ENCODE assay signal across 29 mouse cellular contexts in genomic region chr10:42775450-42775849, GRCm38 (mm10). TPM values are rescaled to one million over a fixed set of nuclear protein-coding genes. Genes with fewer than 3 reads are reported as not detected.
A peak's percentile ranks its signal among the peaks of the same experiment; 100 is the strongest.
DNase-seq lines count a peak whose midpoint lies in the region; ATAC-seq and TF ChIP-seq lines count a peak whose summit lies in the region.
"Had no signal": no experiment of that assay in that cellular context is flagged by ENCODE, and none has a peak within 500 bp of the region (broad histone marks: within the 10 kb centered on the region; RNA-seq: fewer than 3 reads in every experiment).

No protein-coding gene starts in this region.

- no peak for DNase-seq in lung, embryonic 14.5 days
- no peak for DNase-seq in lung, adult 18-20 months
- no peak for DNase-seq in frontal cortex, postnatal 25 days (ENCODE audit: low spot score in 2 of 2)
- DNase-seq: adrenal gland, postnatal 10 days; B cell, adult 2 months; cerebellum, adult 11 months; cerebellum, adult 9-11 months; embryo, embryonic 11 days; heart, postnatal 10 days; kidney, postnatal 25 days; right cerebral cortex, postnatal 25 days; thymus, adult 18-20 months; thymus, postnatal 25 days had no signal

- no peak overlapping the region for H3K4me3 ChIP-seq in intestine, postnatal 0 days (ENCODE audit: low read depth, low read length)
- H3K4me3 ChIP-seq in intestine, embryonic 16.5 days (ENCODE audit: low read length), result no peak overlapping the region
- H3K4me3 ChIP-seq in lung, embryonic 14.5 days (ENCODE audit: low read depth, low read length), result no peak overlapping the region
- H3K4me3 ChIP-seq: embryonic facial prominence, embryonic 13.5 days; heart, embryonic 13.5 days; hindbrain, embryonic 10.5 days; hindbrain, embryonic 15.5 days; intestine, embryonic 15.5 days; limb, embryonic 10.5 days; limb, embryonic 15.5 days; midbrain, embryonic 10.5 days; midbrain, embryonic 15.5 days; neural tube, embryonic 15.5 days had no signal

- peak; percentile 33; the same call in 1 of the 2 replicates for TF ChIP-seq CTCF in intestine, postnatal 0 days (IDR thresholded peaks at IDR 0.05; ENCODE audit: low read depth)
- 0 out of 2 replicates have a peak, but pooled peaks have one; percentile 8 for TF ChIP-seq CTCF in lung, embryonic 14.5 days (IDR thresholded peaks at IDR 0.05; ENCODE audit: low read depth)

- ATAC-seq in intestine, postnatal 0 days, result no peak
- no peak for ATAC-seq in intestine, embryonic 16.5 days
- no peak for ATAC-seq in lung, embryonic 14.5 days (ENCODE audit: insufficient read depth)
- 0 out of 2 replicates have a peak, but pooled peaks have one; percentile 34 for ATAC-seq in megakaryocyte progenitor cell, adult 5-6 weeks (replicated peaks; ENCODE audit: poor library complexity)
- no peak for ATAC-seq in erythroid progenitor cell, adult 5-6 weeks (replicated peaks; ENCODE audit: low FRiP score, poor library complexity, severe bottlenecking)
- ATAC-seq: intestine, embryonic 15.5 days; midbrain, embryonic 15.5 days had no signal

- no peaks in the 10 kb centered on the region for H3K27me3 ChIP-seq in intestine, postnatal 0 days (replicated peaks; ENCODE audit: control insufficient read depth, insufficient read depth, low read length)
- H3K27me3 ChIP-seq in intestine, embryonic 16.5 days (replicated peaks; ENCODE audit: control insufficient read depth, insufficient read depth, low read length), result no peaks in the 10 kb centered on the region
- no peaks in the 10 kb centered on the region for H3K27me3 ChIP-seq in lung, embryonic 14.5 days (ENCODE audit: insufficient read depth, low read length)
- H3K27me3 ChIP-seq: embryonic facial prominence, embryonic 13.5 days; heart, embryonic 13.5 days; hindbrain, embryonic 15.5 days; intestine, embryonic 15.5 days; limb, embryonic 15.5 days; midbrain, embryonic 15.5 days; neural tube, embryonic 15.5 days had no signal

- no peaks in the 10 kb centered on the region for H3K9me3 ChIP-seq in intestine, postnatal 0 days (ENCODE audit: control insufficient read depth)
- no peaks in the 10 kb centered on the region for H3K9me3 ChIP-seq in intestine, embryonic 16.5 days (ENCODE audit: control insufficient read depth, low read length)
- no peaks in the 10 kb centered on the region for H3K9me3 ChIP-seq in lung, embryonic 14.5 days (ENCODE audit: low read depth, low read length)
- H3K9me3 ChIP-seq: embryonic facial prominence, embryonic 13.5 days; heart, embryonic 13.5 days; hindbrain, embryonic 10.5 days; hindbrain, embryonic 15.5 days; intestine, embryonic 15.5 days; limb, embryonic 10.5 days; limb, embryonic 15.5 days; midbrain, embryonic 10.5 days; midbrain, embryonic 15.5 days; neural tube, embryonic 15.5 days had no signal

- H3K27ac ChIP-seq in intestine, postnatal 0 days (ENCODE audit: low read depth, low read length), result no peak overlapping the region
- H3K27ac ChIP-seq in intestine, embryonic 16.5 days (ENCODE audit: low read length), result no peak overlapping the region
- H3K27ac ChIP-seq in lung, embryonic 14.5 days (ENCODE audit: low read depth), result no peak overlapping the region
- H3K27ac ChIP-seq: embryonic facial prominence, embryonic 13.5 days; heart, embryonic 13.5 days; hindbrain, embryonic 10.5 days; hindbrain, embryonic 15.5 days; intestine, embryonic 15.5 days; limb, embryonic 10.5 days; limb, embryonic 15.5 days; liver, embryonic 14.5 days; macrophage; midbrain, embryonic 10.5 days; midbrain, embryonic 15.5 days; neural tube, embryonic 15.5 days had no signal

- no peaks in the 10 kb centered on the region for H3K36me3 ChIP-seq in intestine, postnatal 0 days (ENCODE audit: control insufficient read depth, insufficient read depth)
- no peaks in the 10 kb centered on the region for H3K36me3 ChIP-seq in intestine, embryonic 16.5 days (ENCODE audit: control insufficient read depth, insufficient read depth, low read length)
- no peaks in the 10 kb centered on the region for H3K36me3 ChIP-seq in lung, embryonic 14.5 days (ENCODE audit: insufficient read depth)
- H3K36me3 ChIP-seq: embryonic facial prominence, embryonic 13.5 days; heart, embryonic 13.5 days; hindbrain, embryonic 10.5 days; hindbrain, embryonic 15.5 days; intestine, embryonic 15.5 days; limb, embryonic 10.5 days; limb, embryonic 15.5 days; midbrain, embryonic 15.5 days; neural tube, embryonic 15.5 days had no signal

- no peak overlapping the region for H3K9ac ChIP-seq in intestine, postnatal 0 days (ENCODE audit: low read depth, low read length)
- no peak overlapping the region for H3K9ac ChIP-seq in intestine, embryonic 16.5 days (ENCODE audit: low read depth, low read length)
- no peak overlapping the region for H3K9ac ChIP-seq in lung, embryonic 14.5 days
- H3K9ac ChIP-seq: embryonic facial prominence, embryonic 13.5 days; heart, embryonic 13.5 days; hindbrain, embryonic 15.5 days; intestine, embryonic 15.5 days; limb, embryonic 15.5 days; liver, embryonic 14.5 days; midbrain, embryonic 15.5 days; neural tube, embryonic 15.5 days had no signal

- 76% methylated on average over 3 of the region's 3 CpGs for WGBS in intestine, postnatal 0 days
- WGBS in intestine, embryonic 16.5 days, result 81% methylated on average over 3 of the region's 3 CpGs
- 74% methylated on average over 3 of the region's 3 CpGs for WGBS in lung, embryonic 14.5 days

- no peaks in the 10 kb centered on the region for H3K4me1 ChIP-seq in intestine, postnatal 0 days (replicated peaks; ENCODE audit: control insufficient read depth, insufficient read depth, low read length)
- H3K4me1 ChIP-seq in intestine, embryonic 16.5 days (ENCODE audit: control insufficient read depth, insufficient read depth, low read length), result no peaks in the 10 kb centered on the region
- no peaks in the 10 kb centered on the region for H3K4me1 ChIP-seq in lung, embryonic 14.5 days (ENCODE audit: insufficient read depth)
- H3K4me1 ChIP-seq: embryonic facial prominence, embryonic 13.5 days; hindbrain, embryonic 10.5 days; hindbrain, embryonic 15.5 days; intestine, embryonic 15.5 days; limb, embryonic 10.5 days; limb, embryonic 15.5 days; midbrain, embryonic 10.5 days; midbrain, embryonic 15.5 days; neural tube, embryonic 15.5 days had no signal

- no peak overlapping the region for H3K4me2 ChIP-seq in intestine, postnatal 0 days (replicated peaks; ENCODE audit: low read depth)
- no peak overlapping the region for H3K4me2 ChIP-seq in intestine, embryonic 16.5 days (ENCODE audit: low read depth, low read length)
- H3K4me2 ChIP-seq in lung, embryonic 14.5 days, result no peak overlapping the region
- H3K4me2 ChIP-seq: embryonic facial prominence, embryonic 13.5 days; heart, embryonic 13.5 days; hindbrain, embryonic 15.5 days; intestine, embryonic 15.5 days; limb, embryonic 15.5 days; midbrain, embryonic 15.5 days; neural tube, embryonic 15.5 days had no signal

RNA-seq across cellular contexts. Expression of gene Sec63, which starts 14.2 kb away (rescaled TPM):
- 17.2 and 22.3 TPM in 2 replicates for polyA plus RNA-seq in intestine, postnatal 0 days (2015; fragmentation: Nextera tagmentation; extraction: Ambion mirVana)
- 22.3 and 25.9 TPM in 2 replicates for polyA plus RNA-seq in intestine, embryonic 16.5 days (2015; fragmentation: Nextera tagmentation; extraction: Ambion mirVana)
- 22.7 and 24.7 TPM in 2 replicates for polyA plus RNA-seq in lung, embryonic 14.5 days (2014; fragmentation: Nextera tagmentation; extraction: Ambion mirVana)
- total RNA-seq in megakaryocyte progenitor cell, adult 5-6 weeks (2015), result 36.3 and 43.0 TPM in 2 replicates
- total RNA-seq in megakaryocyte progenitor cell, adult 5-6 weeks (2017), result 54.3 and 71.0 TPM in 2 replicates
- total RNA-seq in erythroid progenitor cell, adult 5-6 weeks (2015; ENCODE audit: low replicate concordance), result 16.9 and 29.8 TPM in 2 replicates
- 18.4 and 57.3 TPM in 2 replicates for total RNA-seq in erythroid progenitor cell, adult 5-6 weeks (2017; ENCODE audit: low replicate concordance)
